Mouse (Mus musculus): Measurements from ENCODE around the gene Sema6d. TPM values are rescaled to one million over a fixed set of nuclear protein-coding genes. Genes with fewer than 3 reads are reported as not detected.

Sema6d gene
- polyA plus RNA-seq, 1 experiment from 2014 or later: 27.7 TPM

DNA sequence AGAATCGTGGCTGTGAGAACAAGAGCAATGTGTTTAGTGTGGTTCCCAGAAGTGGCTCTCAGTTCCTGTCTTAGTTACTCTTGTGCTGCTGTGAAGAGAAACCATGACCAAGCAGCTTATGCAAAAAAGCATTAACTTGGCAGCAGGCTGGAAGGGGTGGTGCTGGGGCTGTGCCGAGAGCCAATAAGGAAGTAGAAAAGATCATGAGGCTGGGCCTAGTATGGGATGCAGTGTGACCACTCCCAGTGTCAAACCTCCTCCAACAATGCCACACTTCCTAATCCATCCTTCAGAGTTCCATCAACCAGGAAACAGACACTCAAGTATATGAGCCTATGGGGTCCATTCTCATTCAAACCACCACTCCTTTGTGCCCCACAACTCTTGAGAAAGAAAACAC lies 199.6 kb downstream of the Sema6d start:
- ATAC-seq (ENCODE audit: insufficient number of reproducible peaks, insufficient read depth, low FRiP score, low read depth): no peak

DNA sequence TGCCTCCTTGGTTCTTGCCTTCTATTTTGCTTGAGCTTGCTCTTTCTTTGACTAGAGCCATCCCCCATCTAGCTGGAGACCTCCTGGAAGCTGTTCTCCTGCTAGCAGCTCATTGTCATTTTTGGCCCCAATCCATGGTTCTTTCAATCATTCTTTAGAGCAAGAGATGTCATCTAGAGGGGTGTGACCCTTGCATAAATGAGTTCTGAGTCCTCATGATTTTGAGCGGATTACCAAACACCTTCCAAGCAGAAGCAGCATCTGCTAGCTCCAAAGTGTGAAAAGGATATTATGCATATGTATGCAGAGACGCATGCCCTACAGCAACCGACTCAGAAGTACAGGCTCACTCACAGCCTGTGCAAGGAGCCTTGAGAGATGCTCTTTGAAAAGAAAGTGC lies 201.4 kb downstream of the Sema6d start:
- Histone ChIP-seq H3K27me3 (ENCODE audit: control insufficient read depth, insufficient read depth, low read length) (no peaks in the 10 kb centered on the region), H3K4me1 (ENCODE audit: control insufficient read depth in 2 of 2, insufficient read depth in 2 of 2, low read length in 2 of 2) (peaks cover 0 to 1% of the 10 kb centered on the region in 2 experiments; a peak in 1 of 4 replicates), H3K27ac (replicated peaks in 1 of 2; ENCODE audit: control insufficient read depth in 1 of 2, insufficient read depth in 1 of 2, low read depth in 2 of 2, low read length in 2 of 2) (no peak overlapping the region), H3K36me3 (ENCODE audit: control insufficient read depth, insufficient read depth, low read length) (no peaks in the 10 kb centered on the region), H3K4me2 (ENCODE audit: low read length) (no peak overlapping the region), H3K4me3 (ENCODE audit: control insufficient read depth in 1 of 2, insufficient read depth in 1 of 2, low read depth in 1 of 2, low read length in 2 of 2) (no peak overlapping the region), H3K9ac (ENCODE audit: low read length) (no peak overlapping the region), H3K9me3 (ENCODE audit: control insufficient read depth, low read length) (no peaks in the 10 kb centered on the region)
- no peak for ATAC-seq (ENCODE audit: insufficient number of reproducible peaks, insufficient read depth, low FRiP score, low read depth)
- WGBS: 88% methylated on average over 3 of the region's 3 CpGs

More for the DNA sequence above, 199.6 kb downstream of the Sema6d start:
- Histone ChIP-seq H3K9ac (ENCODE audit: low read length) (no peak overlapping the region), H3K4me3 (ENCODE audit: control insufficient read depth in 1 of 2, insufficient read depth in 1 of 2, low read depth in 1 of 2, low read length in 2 of 2) (no peak overlapping the region), H3K36me3 (ENCODE audit: control insufficient read depth, insufficient read depth, low read length) (no peaks in the 10 kb centered on the region), H3K4me1 (ENCODE audit: control insufficient read depth in 2 of 2, insufficient read depth in 2 of 2, low read length in 2 of 2) (no peaks in the 10 kb centered on the region), H3K9me3 (ENCODE audit: control insufficient read depth, low read length) (no peaks in the 10 kb centered on the region), H3K27me3 (ENCODE audit: control insufficient read depth, insufficient read depth, low read length) (no peaks in the 10 kb centered on the region), H3K27ac (replicated peaks in 1 of 2; ENCODE audit: control insufficient read depth in 1 of 2, insufficient read depth in 1 of 2, low read depth in 2 of 2, low read length in 2 of 2) (no peak overlapping the region), H3K4me2 (ENCODE audit: low read length) (no peak overlapping the region)
- 81% methylated on average over 2 of the region's 2 CpGs for WGBS

DNA sequence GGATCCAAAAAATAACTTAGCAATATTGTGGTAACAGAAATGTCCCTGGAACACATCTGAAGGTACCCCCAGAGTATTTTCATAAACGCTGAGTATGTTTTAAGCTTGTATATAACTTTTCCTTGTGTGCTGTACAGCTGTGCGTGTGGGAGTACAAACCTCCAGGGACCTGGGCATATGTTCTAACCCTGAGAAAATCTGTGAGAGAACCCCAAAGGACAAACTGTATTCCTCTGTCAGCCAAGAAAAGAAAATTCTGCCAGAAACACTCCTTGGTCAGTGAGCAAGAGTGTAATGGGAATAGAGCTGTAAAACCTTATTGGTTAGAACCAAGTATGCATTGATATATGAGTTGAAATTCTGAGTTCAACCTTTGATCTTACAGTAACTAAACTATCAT lies 203.8 kb downstream of the Sema6d start:
- Histone ChIP-seq H3K27me3 (ENCODE audit: control insufficient read depth, insufficient read depth, low read length) (no peaks in the 10 kb centered on the region), H3K9ac (ENCODE audit: low read length) (no peak overlapping the region), H3K4me2 (ENCODE audit: low read length) (no peak overlapping the region), H3K4me3 (ENCODE audit: control insufficient read depth in 1 of 2, insufficient read depth in 1 of 2, low read depth in 1 of 2, low read length in 2 of 2) (no peak overlapping the region), H3K4me1 (ENCODE audit: control insufficient read depth in 2 of 2, insufficient read depth in 2 of 2, low read length in 2 of 2) (peaks cover 3 to 10% of the 10 kb centered on the region in 2 experiments; a peak in 1 of 4 replicates), H3K27ac (replicated peaks in 1 of 2; ENCODE audit: control insufficient read depth in 1 of 2, insufficient read depth in 1 of 2, low read depth in 2 of 2, low read length in 2 of 2) (no peak overlapping the region), H3K9me3 (ENCODE audit: control insufficient read depth, low read length) (no peaks in the 10 kb centered on the region), H3K36me3 (ENCODE audit: control insufficient read depth, insufficient read depth, low read length) (no peaks in the 10 kb centered on the region)
- WGBS: 89% methylated on average over 2 of the region's 2 CpGs
- ATAC-seq (ENCODE audit: insufficient number of reproducible peaks, insufficient read depth, low FRiP score, low read depth): no peak

DNA sequence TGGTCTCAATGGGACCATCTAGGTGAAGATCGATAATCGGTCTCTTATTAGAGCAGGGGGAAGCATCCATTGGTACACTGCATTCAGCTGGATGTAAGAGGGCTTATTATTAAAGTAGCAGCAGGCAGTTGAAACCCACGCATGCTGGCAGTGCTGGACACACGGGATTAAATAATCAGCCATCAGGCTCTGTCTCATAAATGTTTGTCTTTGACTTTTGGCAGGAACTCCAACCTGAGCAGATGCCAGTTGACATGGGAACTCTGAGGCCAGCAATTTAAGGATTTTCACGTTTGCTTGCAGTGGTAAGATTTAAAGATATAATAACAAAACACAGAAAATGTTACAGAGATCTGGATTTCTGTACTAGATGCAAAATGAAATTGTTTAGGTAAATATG lies 208.6 kb downstream of the Sema6d start:
- Histone ChIP-seq H3K27ac (replicated peaks in 1 of 2; ENCODE audit: control insufficient read depth in 1 of 2, insufficient read depth in 1 of 2, low read depth in 2 of 2, low read length in 2 of 2) (no peak overlapping the region), H3K9me3 (ENCODE audit: control insufficient read depth, low read length) (no peaks in the 10 kb centered on the region), H3K27me3 (ENCODE audit: control insufficient read depth, insufficient read depth, low read length) (no peaks in the 10 kb centered on the region), H3K4me2 (ENCODE audit: low read length) (no peak overlapping the region), H3K4me1 (ENCODE audit: control insufficient read depth in 2 of 2, insufficient read depth in 2 of 2, low read length in 2 of 2) (peaks cover 3 to 10% of the 10 kb centered on the region in 2 experiments; a peak in 1 of 4 replicates), H3K4me3 (ENCODE audit: control insufficient read depth in 1 of 2, insufficient read depth in 1 of 2, low read depth in 1 of 2, low read length in 2 of 2) (no peak overlapping the region), H3K9ac (ENCODE audit: low read length) (no peak overlapping the region), H3K36me3 (ENCODE audit: control insufficient read depth, insufficient read depth, low read length) (no peaks in the 10 kb centered on the region)
- no peak for ATAC-seq (ENCODE audit: insufficient number of reproducible peaks, insufficient read depth, low FRiP score, low read depth)
- 62% methylated on average over 5 of the region's 5 CpGs for WGBS

- Histone ChIP-seq H3K9ac (ENCODE audit: low read length) (no peak overlapping the region), H3K4me2 (ENCODE audit: low read length) (no peak overlapping the region), H3K36me3 (ENCODE audit: control insufficient read depth, insufficient read depth, low read length) (no peaks in the 10 kb centered on the region), H3K9me3 (ENCODE audit: control insufficient read depth, low read length) (no peaks in the 10 kb centered on the region), H3K27ac (replicated peaks in 1 of 2; ENCODE audit: control insufficient read depth in 1 of 2, insufficient read depth in 1 of 2, low read depth in 2 of 2, low read length in 2 of 2) (no peak overlapping the region), H3K4me3 (ENCODE audit: control insufficient read depth in 1 of 2, insufficient read depth in 1 of 2, low read depth in 1 of 2, low read length in 2 of 2) (no peak overlapping the region), H3K4me1 (ENCODE audit: control insufficient read depth in 2 of 2, insufficient read depth in 2 of 2, low read length in 2 of 2) (peaks cover 3 to 10% of the 10 kb centered on the region in 2 experiments; a peak in 1 of 4 replicates), H3K27me3 (ENCODE audit: control insufficient read depth, insufficient read depth, low read length) (no peaks in the 10 kb centered on the region)
- ATAC-seq (ENCODE audit: insufficient number of reproducible peaks, insufficient read depth, low FRiP score, low read depth): no peak
- 69% methylated on average over 1 of the region's 1 CpGs for WGBS
Measured at GRCm38 (mm10) chr2:124298872-124299271, 209.1 kb downstream of the Sema6d start.

GRCm38 (mm10) chr2:124308605-124309004 lies 218.8 kb downstream of the Sema6d start:
- no peak for ATAC-seq (ENCODE audit: insufficient number of reproducible peaks, insufficient read depth, low FRiP score, low read depth)
- H3K4me2 ChIP-seq (ENCODE audit: low read length): no peak overlapping the region
- no peaks in the 10 kb centered on the region for H3K9me3 ChIP-seq (ENCODE audit: control insufficient read depth, low read length)
- 46% methylated on average over 2 of the region's 2 CpGs for WGBS
- no peaks in the 10 kb centered on the region for H3K4me1 ChIP-seq (ENCODE audit: control insufficient read depth in 2 of 2, insufficient read depth in 2 of 2, low read length in 2 of 2)
- no peaks in the 10 kb centered on the region for H3K27me3 ChIP-seq (ENCODE audit: control insufficient read depth, insufficient read depth, low read length)
- H3K4me3 ChIP-seq (ENCODE audit: control insufficient read depth in 1 of 2, insufficient read depth in 1 of 2, low read depth in 1 of 2, low read length in 2 of 2): no peak overlapping the region
- H3K27ac ChIP-seq (replicated peaks in 1 of 2; ENCODE audit: control insufficient read depth in 1 of 2, insufficient read depth in 1 of 2, low read depth in 2 of 2, low read length in 2 of 2): no peak overlapping the region
- H3K9ac ChIP-seq (ENCODE audit: low read length): no peak overlapping the region
- H3K36me3 ChIP-seq (ENCODE audit: control insufficient read depth, insufficient read depth, low read length): no peaks in the 10 kb centered on the region

DNA sequence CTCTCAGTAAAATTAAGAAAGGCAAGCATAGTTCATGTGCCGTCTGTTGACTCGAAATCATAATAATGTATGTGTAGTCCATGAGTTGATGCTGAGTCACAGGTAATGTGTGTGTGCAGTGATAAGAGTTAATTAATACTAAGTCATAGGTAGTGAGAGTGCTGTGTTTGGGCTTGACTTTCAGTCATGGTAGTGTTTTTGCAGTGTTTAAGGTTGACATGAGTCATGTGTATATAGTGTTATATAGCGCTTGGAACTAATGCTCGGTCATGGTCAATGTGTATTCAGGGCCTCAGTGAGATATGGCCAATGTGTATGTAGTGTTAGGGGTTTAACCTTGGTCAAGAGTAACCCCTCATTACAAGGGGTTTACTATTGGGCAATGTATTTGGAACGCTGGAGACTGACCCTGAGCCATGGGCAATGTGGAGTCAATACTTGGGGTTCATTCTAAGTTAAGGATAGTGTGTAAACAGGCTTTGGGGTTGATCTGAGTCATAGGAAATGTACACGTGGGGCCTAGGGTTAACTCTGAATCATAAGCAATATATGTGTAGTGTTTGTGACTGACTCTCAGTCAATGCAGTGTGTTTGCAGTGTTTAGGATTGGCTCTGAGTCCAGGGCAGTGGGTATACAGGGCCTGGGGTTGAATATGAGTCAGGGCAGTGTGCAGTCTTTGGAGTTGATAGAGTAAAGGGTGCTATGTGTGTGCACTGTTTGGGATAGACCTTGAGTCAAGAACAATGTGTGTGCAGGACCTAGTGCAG lies 219.8 kb downstream of the Sema6d start:
- Histone ChIP-seq H3K4me1 (ENCODE audit: control insufficient read depth in 2 of 2, insufficient read depth in 2 of 2, low read length in 2 of 2) (no peaks in the 10 kb centered on the region), H3K4me3 (ENCODE audit: control insufficient read depth in 1 of 2, insufficient read depth in 1 of 2, low read depth in 1 of 2, low read length in 2 of 2) (no peak overlapping the region), H3K9ac (ENCODE audit: low read length) (no peak overlapping the region), H3K4me2 (ENCODE audit: low read length) (no peak overlapping the region), H3K27ac (replicated peaks in 1 of 2; ENCODE audit: control insufficient read depth in 1 of 2, insufficient read depth in 1 of 2, low read depth in 2 of 2, low read length in 2 of 2) (no peak overlapping the region), H3K27me3 (ENCODE audit: control insufficient read depth, insufficient read depth, low read length) (no peaks in the 10 kb centered on the region), H3K36me3 (ENCODE audit: control insufficient read depth, insufficient read depth, low read length) (no peaks in the 10 kb centered on the region), H3K9me3 (ENCODE audit: control insufficient read depth, low read length) (no peaks in the 10 kb centered on the region)
- 83% methylated on average over 6 of the region's 6 CpGs for WGBS
- ATAC-seq (ENCODE audit: insufficient number of reproducible peaks, insufficient read depth, low FRiP score, low read depth): no peak

All from heart, embryonic 14.5 days (tissue).